Mouse (Mus musculus): ENCODE data around the gene Ifit1bl2. TPM values are rescaled to one million over a fixed set of nuclear protein-coding genes. Genes with fewer than 3 reads are reported as not detected.

Gene Ifit1bl2
- 11.5 and 12.0 TPM in 2 replicates for total RNA-seq (2023)

DNA sequence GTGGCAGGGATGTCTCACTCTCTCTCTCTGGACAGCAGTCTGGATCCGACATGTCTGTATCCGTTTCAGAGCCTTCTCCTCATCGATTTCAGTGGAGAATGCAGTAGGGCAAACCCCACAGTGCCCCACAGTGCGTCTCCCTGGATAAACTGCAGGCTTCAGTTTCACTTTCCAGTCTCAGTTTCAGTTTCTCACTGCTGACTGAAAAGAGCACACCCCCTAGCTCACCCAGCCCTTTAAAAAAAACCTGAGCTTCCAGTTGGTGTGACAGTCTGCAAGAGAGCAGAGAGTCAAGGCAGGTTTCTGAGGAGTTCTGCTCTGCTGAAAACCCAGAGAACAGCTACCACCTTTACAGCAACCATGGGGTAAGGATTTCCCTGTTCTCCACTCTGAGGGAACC, at the start of gene Ifit1bl2, which contains the start of gene Ifit1:
Ifit1bl2 (minus strand) TSS at position 121 of the 400 bp plus-strand sequence.
Ifit1 (plus strand) TSS at position 249 of the 400 bp plus-strand sequence.

DNA sequence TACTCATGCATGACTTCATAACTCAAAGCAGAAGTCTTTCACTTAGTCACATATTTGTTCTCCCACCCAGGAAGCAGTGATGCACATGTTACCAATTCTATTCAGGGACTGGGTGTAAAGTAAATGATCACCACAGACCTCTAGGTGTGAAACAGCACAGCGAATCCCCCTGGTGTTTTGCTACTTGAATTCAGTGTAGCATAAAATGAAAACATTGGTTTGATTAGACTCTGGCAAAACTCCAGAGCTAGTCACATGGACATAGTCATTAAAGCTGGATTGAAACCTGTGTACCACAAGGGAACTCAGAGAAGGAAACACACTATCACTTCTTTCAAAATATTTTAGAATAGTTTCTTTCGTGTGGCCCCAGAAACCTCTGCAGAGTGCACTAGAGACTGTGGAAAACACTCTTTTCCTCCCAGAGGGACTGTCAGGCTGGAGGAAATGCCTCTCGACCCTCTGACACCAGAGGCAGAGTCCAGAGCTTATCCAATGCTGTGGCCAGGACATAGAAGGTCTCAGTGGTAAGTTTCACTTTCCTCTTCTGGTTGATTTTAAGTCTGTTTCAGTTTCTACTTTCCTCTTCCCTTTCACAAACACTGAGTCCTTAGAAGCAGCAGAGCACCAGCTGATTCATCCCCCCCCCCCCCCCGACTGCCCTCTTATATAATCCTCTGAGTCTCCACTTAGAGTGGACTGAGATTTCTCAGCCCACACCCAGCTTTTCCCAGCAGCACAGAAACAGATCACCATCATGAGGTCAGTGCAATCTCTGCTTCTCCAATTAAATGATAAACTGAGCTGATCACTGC, 33.1 kb downstream of the Ifit1bl2 start, which contains the start of gene Ifit3b:
Ifit3b (plus strand) TSS at position 734 of the 815 bp plus-strand sequence.

DNA sequence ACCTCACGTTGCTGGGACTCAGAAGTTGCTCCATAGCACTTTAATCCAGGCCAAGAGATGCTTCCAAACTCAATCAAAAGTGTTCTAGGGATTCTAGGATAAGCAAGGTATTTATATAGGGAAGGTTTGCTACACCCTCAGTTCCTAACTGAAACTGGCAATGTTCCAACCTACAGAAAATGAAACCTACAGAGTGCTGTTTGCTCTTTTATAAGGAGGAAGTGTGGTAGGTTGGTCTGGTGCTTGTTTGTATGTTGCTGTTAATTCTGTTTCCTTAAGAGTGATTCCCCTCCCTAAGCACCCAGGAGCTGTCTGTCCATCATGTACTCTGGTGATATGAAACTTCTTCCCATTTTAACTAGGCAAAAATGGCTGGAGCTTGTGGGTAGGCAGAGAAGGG, 38.7 kb downstream of the Ifit1bl2 start, which contains the start of gene Ifit1bl1:
Ifit1bl1 (minus strand) TSS at position 69 of the 400 bp plus-strand sequence.

DNA sequence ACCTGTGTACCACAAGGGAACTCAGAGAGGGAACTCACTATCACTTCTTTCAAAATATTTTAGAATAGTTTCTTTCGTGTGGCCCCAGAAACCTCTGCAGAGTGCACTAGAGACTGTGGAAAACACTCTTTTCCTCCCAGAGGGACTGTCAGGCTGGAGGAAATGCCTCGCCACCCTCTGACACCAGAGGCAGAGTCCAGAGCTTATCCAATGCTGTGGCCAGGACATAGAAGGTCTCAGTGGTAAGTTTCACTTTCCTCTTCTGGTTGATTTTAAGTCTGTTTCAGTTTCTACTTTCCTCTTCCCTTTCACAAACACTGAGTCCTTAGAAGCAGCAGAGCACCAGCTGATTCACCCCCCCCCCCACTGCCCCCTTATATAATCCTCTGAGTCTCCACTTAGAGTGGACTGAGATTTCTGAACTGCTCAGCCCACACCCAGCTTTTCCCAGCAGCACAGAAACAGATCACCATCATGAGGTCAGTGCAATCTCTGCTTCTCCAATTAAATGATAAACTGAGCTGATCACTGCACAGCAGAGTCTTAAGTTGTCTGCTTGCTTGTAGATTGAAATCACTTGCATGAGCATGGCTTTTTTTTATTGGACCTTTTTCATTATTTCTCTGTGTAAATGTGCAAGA, 57.3 kb downstream of the Ifit1bl2 start, which contains the start of gene Ifit3:
Ifit3 (plus strand) TSS at position 406 of the 641 bp plus-strand sequence.

Other genes starting within 250 kb of the Ifit1bl2 start
- gene Ch25h, start 165.6 kb downstream of the Ifit1bl2 start, total RNA-seq (2023) = not detected in 2 replicates
- gene Lipa, start 113.3 kb downstream of the Ifit1bl2 start, total RNA-seq (2023) = 54.6 and 68.1 TPM in 2 replicates
- 3.1 and 5.1 TPM in 2 replicates for gene Ifit2, start 90.0 kb downstream of the Ifit1bl2 start, total RNA-seq (2023)
- 4.7 and 15.4 TPM in 2 replicates for gene Ifit3, start 57.2 kb downstream of the Ifit1bl2 start, total RNA-seq (2023)
- gene Ifit1bl1, start 38.8 kb downstream of the Ifit1bl2 start, total RNA-seq (2023) = 0.69 and 1.00 TPM in 2 replicates
- 1.6 and 5.9 TPM in 2 replicates for gene Ifit3b, start 32.8 kb downstream of the Ifit1bl2 start, total RNA-seq (2023)
- gene Ifit1, start 128 bp upstream of the Ifit1bl2 start, total RNA-seq (2023) = 2.2 and 7.9 TPM in 2 replicates
- not detected in 2 replicates for gene Slc16a12, start 106.5 kb upstream of the Ifit1bl2 start, total RNA-seq (2023)
- gene Pank1, start 238.7 kb upstream of the Ifit1bl2 start, total RNA-seq (2023) = 1.2 and 1.3 TPM in 2 replicates